Mouse (Mus musculus) liver, embryonic 14.5 days (tissue): ENCODE data around the gene Nhs. TPM values are rescaled to one million over a fixed set of nuclear protein-coding genes. Genes with fewer than 3 reads are reported as not detected.

Experiments used
- ATAC-seq: fragments of 200-750 bp; cut with Nextera tagmentation; 2 replicates; pipeline ENCODE4 v1.8.0; 2017; ENCODE audit warnings: moderate number of reproducible peaks, mild to moderate bottlenecking, moderate library complexity; ENCODE audit not compliant: insufficient read depth
- DNase-seq, 3 experiments: peaks; one replicate each; pipeline ENCODE4 v3.0.0-alpha.2; 2012 to 2013; ENCODE audit warnings: low read depth in 3 of 3, low spot score in 3 of 3
- H3K27ac ChIP-seq: fragments of 300-500 bp; sonication (generic); 2 replicates; pipeline ENCODE4 v1.5.1; 2014; ENCODE audit warnings: moderate library complexity, mild to moderate bottlenecking, control low read depth, inconsistent platforms
- H3K27me3 ChIP-seq: fragments of 300-500 bp; sonication (generic); 2 replicates; pipeline ENCODE4 v1.6.1; 2014; ENCODE audit warnings: mild to moderate bottlenecking, low read length, moderate library complexity; ENCODE audit not compliant: control insufficient read depth, insufficient read depth
- H3K36me3 ChIP-seq: fragments of 300-500 bp; sonication (generic); replicated peaks from 2 replicates; pipeline ENCODE4 v1.6.1; 2014; ENCODE audit warnings: low read depth; ENCODE audit not compliant: control insufficient read depth, insufficient read depth
- H3K4me1 ChIP-seq, 2 experiments: fragments of 200-500 bp in 1 of 2; fragments of 300-500 bp in 1 of 2; sonication (generic) in 1 of 2; replicated peaks; 2 replicates each; pipeline ENCODE4 v1.6.1; 2012 to 2014; ENCODE audit warnings: antibody characterized with exemption in 1 of 2, inconsistent platforms in 1 of 2, low read length in 1 of 2; ENCODE audit not compliant: control insufficient read depth in 2 of 2, insufficient read depth in 2 of 2
- H3K4me2 ChIP-seq: fragments of 300-500 bp; sonication (generic); 2 replicates; pipeline ENCODE4 v1.6.1; 2014; ENCODE audit warnings: low read depth, mild to moderate bottlenecking, control low read depth, moderate library complexity
- H3K4me3 ChIP-seq, 2 experiments: fragments of 200-500 bp in 1 of 2; fragments of 300-500 bp in 1 of 2; sonication (generic) in 1 of 2; 2 replicates each; pipeline ENCODE4 v1.5.1; 2012 to 2014; ENCODE audit warnings: low read depth in 2 of 2, low read length in 2 of 2, mild to moderate bottlenecking in 2 of 2, control low read depth in 1 of 2, inconsistent platforms in 1 of 2, moderate library complexity in 1 of 2; ENCODE audit not compliant: insufficient read depth in 1 of 2
- H3K9ac ChIP-seq: fragments of 300-500 bp; sonication (generic); replicated peaks from 2 replicates; pipeline ENCODE4 v1.6.1; 2014; ENCODE audit warnings: mild to moderate bottlenecking, control low read depth, moderate library complexity
- H3K9me3 ChIP-seq: fragments of 300-500 bp; sonication (generic); 2 replicates; pipeline ENCODE4 v1.6.1; 2016; ENCODE audit warnings: low read length, mixed read lengths; ENCODE audit not compliant: control insufficient read depth
- CTCF ChIP-seq: IDR thresholded peaks from 2 replicates; pipeline ENCODE4 v1.5.1; 2016; ENCODE audit warnings: antibody characterized with exemption, low read depth, control low read depth
- EP300 ChIP-seq: IDR thresholded peaks from 2 replicates; pipeline ENCODE4 v1.6.1; 2016; ENCODE audit warnings: antibody characterized with exemption, low read depth
- WGBS: fragments of 180-500 bp; shearing (Covaris S2); extraction: QIAGEN DNeasy Blood & Tissue Kit; methylation state at CpG from one replicate; pipeline ENCODE4 v1.1.7; 2014; ENCODE audit not compliant: insufficient replicate concordance; 5-methylcytosine and 5-hydroxymethylcytosine counted together
- polyA plus RNA-seq, 2 experiments: library from polyadenylated mRNA; depleted of rRNA in 1 of 2; stranded (reverse) in 1 of 2; unstranded in 1 of 2; fragments of >200 nt; fragmentation: Nextera tagmentation in 1 of 2; extraction: Ambion mirVana in 1 of 2; gene quantifications; 2 replicates each; pipeline versions ENCODE4 v1.2.1 to v1.2.3; 2012 to 2014

Nhs gene
- polyA plus RNA-seq, 2 experiments = 0.04 to 0.06 TPM

- Histone ChIP-seq H3K4me2 (no peak overlapping the region), H3K27me3 (no peaks in the 10 kb centered on the region), H3K36me3 (no peaks in the 10 kb centered on the region), H3K27ac (no peak overlapping the region), H3K4me1 (no peaks in the 10 kb centered on the region), H3K9me3 (no peaks in the 10 kb centered on the region), H3K4me3 (no peak overlapping the region), H3K9ac (no peak overlapping the region)
- no peak for TF ChIP-seq CTCF
- no peak for TF ChIP-seq EP300
- ATAC-seq (no peak), DNase-seq (no peak)
Observed at GRCm38 (mm10) chrX:161926683-161927053, 232.9 kb downstream of the Nhs start.

DNA sequence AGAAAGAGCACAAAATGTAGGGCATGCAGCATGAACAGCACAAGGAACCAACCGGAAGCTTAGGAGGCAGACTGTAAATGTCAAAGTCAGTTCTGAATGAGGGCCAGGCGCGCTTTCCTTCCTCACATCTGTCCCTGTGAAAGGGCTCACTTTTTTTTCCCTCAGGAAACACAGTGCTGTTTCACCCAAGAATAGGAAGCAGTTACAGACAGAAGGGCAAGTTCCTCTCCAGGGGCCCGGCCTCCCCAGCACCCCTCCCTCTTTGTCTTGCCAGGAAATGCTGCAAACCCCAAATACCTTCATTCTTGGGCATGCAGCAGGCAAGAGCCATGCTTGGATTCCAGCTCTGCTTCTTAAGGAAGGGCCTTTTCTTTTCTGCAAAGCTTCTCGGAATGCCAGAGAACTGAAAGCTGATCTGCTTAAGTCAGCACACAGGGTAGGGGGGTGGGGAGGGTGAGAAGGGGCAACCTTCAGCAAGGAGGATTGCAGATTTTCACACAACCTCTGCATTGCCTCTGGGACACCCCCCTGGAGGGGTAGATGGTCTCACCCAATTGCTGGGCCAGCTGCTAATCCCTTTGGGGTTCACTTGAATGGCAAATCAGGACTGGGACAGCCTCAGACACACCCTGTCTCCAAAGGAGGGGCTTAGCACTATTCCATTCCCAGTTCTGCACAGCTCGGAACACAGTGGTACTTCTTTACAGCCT lies 233.4 kb downstream of the Nhs start:
- Histone ChIP-seq H3K36me3 (no peaks in the 10 kb centered on the region), H3K4me2 (no peak overlapping the region), H3K27ac (no peak overlapping the region), H3K9me3 (no peaks in the 10 kb centered on the region), H3K27me3 (no peaks in the 10 kb centered on the region), H3K4me1 (no peaks in the 10 kb centered on the region), H3K9ac (no peak overlapping the region), H3K4me3 (no peak overlapping the region)
- TF ChIP-seq CTCF (no peak), EP300 (no peak)
- DNase-seq (no peak), ATAC-seq (no peak)
- 29% methylated on average over 6 of the region's 6 CpGs for WGBS

DNA sequence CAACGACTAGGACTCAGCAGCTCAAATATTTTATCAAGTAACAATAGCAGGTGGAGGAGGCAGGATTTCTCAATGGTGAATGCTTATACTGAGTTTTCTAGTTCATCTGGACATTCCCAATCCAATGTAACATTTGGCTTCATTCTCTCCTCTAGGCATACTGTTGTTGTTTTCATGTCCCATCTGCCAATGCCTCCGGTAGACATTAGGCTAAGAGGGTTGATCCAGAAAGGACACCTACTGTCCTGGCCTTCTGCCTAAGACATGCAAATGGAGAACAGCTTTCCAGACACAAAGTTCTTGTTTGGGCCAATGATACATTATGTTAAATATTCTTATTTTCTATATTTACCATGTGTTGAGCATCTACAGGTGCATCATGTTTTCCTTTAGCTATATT lies 236.9 kb downstream of the Nhs start:
- Histone ChIP-seq H3K9ac (no peak overlapping the region), H3K27ac (no peak overlapping the region), H3K36me3 (no peaks in the 10 kb centered on the region), H3K9me3 (no peaks in the 10 kb centered on the region), H3K27me3 (no peaks in the 10 kb centered on the region), H3K4me3 (no peak overlapping the region), H3K4me2 (no peak overlapping the region), H3K4me1 (no peaks in the 10 kb centered on the region)
- ATAC-seq = no peak
- WGBS = 65% methylated on average over 2 of the region's 2 CpGs
- TF ChIP-seq EP300 (no peak), CTCF (no peak)
- no peak for DNase-seq

DNA sequence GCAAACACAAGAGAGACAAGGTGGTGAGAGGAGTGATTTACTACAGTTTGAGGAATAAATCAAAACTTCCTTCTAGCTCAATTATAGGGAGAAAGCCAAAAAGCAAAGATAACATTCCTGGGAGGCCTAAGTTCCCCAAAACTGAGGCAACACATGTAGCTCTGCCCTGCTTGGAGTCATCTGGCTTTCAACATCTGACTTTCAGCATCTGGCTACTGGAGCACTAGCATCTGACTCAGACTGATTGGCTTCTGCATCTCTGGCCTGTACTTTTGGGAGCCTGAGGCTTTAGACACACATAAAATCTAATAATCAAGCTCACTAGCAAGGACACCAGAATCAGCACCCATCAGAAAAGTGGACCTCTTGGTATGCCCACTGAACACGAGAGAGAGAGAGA lies 237.9 kb downstream of the Nhs start:
- TF ChIP-seq CTCF (no peak), EP300 (no peak)
- Histone ChIP-seq H3K9me3 (no peaks in the 10 kb centered on the region), H3K4me2 (no peak overlapping the region), H3K4me3 (no peak overlapping the region), H3K4me1 (no peaks in the 10 kb centered on the region), H3K27me3 (no peaks in the 10 kb centered on the region), H3K27ac (no peak overlapping the region), H3K36me3 (no peaks in the 10 kb centered on the region), H3K9ac (no peak overlapping the region)
- DNase-seq (no peak), ATAC-seq (no peak)
- 44% methylated on average over 1 of the region's 1 CpGs for WGBS

GRCm38 (mm10) chrX:161909963-161910362 lies 249.6 kb downstream of the Nhs start:
- TF ChIP-seq EP300 (no peak), CTCF (no peak)
- H3K27ac ChIP-seq = no peak overlapping the region
- peaks cover 21% of the 10 kb centered on the region for H3K27me3 ChIP-seq
- no peak overlapping the region for H3K4me2 ChIP-seq
- H3K4me3 ChIP-seq = no peak overlapping the region
- DNase-seq (no peak), ATAC-seq (no peak)
- no peak overlapping the region for H3K9ac ChIP-seq
- WGBS = 50% methylated on average over 4 of the region's 4 CpGs
- no peaks in the 10 kb centered on the region for H3K36me3 ChIP-seq
- no peaks in the 10 kb centered on the region for H3K4me1 ChIP-seq
- no peaks in the 10 kb centered on the region for H3K9me3 ChIP-seq
